Comparison of ENCODE assay signal across 8 mouse cellular contexts in genomic region chr17:35234903-35235302, GRCm38 (mm10). TPM values are rescaled to one million over a fixed set of nuclear protein-coding genes. Genes with fewer than 3 reads are reported as not detected.
DNase-seq lines count a peak whose midpoint lies in the region; ATAC-seq lines count a peak whose summit lies in the region.

No protein-coding gene starts in this region.

- H3K27ac ChIP-seq in forebrain, embryonic 11.5 days (ENCODE audit: low read depth, low read length), result peak overlapping the region; percentile 91
- H3K27ac ChIP-seq in intestine, embryonic 15.5 days, result peak overlapping the region; percentile 98
- peak overlapping the region; percentile 97 for H3K27ac ChIP-seq in lung, embryonic 15.5 days

- 9% methylated on average over 24 of the region's 31 CpGs for WGBS in forebrain, embryonic 11.5 days
- 7% methylated on average over 31 of the region's 31 CpGs for WGBS in intestine, embryonic 15.5 days
- 2% methylated on average over 31 of the region's 31 CpGs for WGBS in lung, embryonic 15.5 days

- H3K4me1 ChIP-seq in forebrain, embryonic 11.5 days (replicated peaks; ENCODE audit: control insufficient read depth, insufficient read depth, low read length), result peaks cover 2% of the 10 kb centered on the region; the same call in 1 of the 2 replicates
- H3K4me1 ChIP-seq in intestine, embryonic 15.5 days (replicated peaks), result peaks cover 26% of the 10 kb centered on the region
- peaks cover 35% of the 10 kb centered on the region for H3K4me1 ChIP-seq in lung, embryonic 15.5 days

- H3K27me3 ChIP-seq in forebrain, embryonic 11.5 days (ENCODE audit: control insufficient read depth, insufficient read depth, low read length), result no peaks in the 10 kb centered on the region
- no peaks in the 10 kb centered on the region for H3K27me3 ChIP-seq in intestine, embryonic 15.5 days (replicated peaks)
- no peaks in the 10 kb centered on the region for H3K27me3 ChIP-seq in lung, embryonic 15.5 days

- peak overlapping the region; percentile 93 for H3K9ac ChIP-seq in forebrain, embryonic 11.5 days (ENCODE audit: low read length)
- H3K9ac ChIP-seq in intestine, embryonic 15.5 days, result peak overlapping the region; percentile 86
- peak overlapping the region; percentile 85 for H3K9ac ChIP-seq in lung, embryonic 15.5 days

- H3K4me3 ChIP-seq in forebrain, embryonic 11.5 days (ENCODE audit: low read depth, low read length), result peak overlapping the region; percentile 55
- peak overlapping the region; percentile 57 for H3K4me3 ChIP-seq in intestine, embryonic 15.5 days (replicated peaks)
- peak overlapping the region; percentile 66 for H3K4me3 ChIP-seq in lung, embryonic 15.5 days

- peak; percentile 54 for DNase-seq in cerebellum, adult 11 months
- no peak for DNase-seq in cerebellum, postnatal 4 days (ENCODE audit: low spot score in 2 of 2)
- peak; percentile 55 for DNase-seq in ZHBTc4 (ENCODE audit: low read depth, low spot score)
- DNase-seq in forebrain, embryonic 11.5 days (ENCODE audit: low spot score), result peak; percentile 80
- peak; percentile 59 to 67 for DNase-seq in spleen, postnatal 10 days (ENCODE audit: low spot score in 2 of 2)
- DNase-seq in layer of hippocampus, postnatal 25 days (ENCODE audit: extremely low spot score in 1 of 2, low spot score in 1 of 2), result no peak

- H3K9me3 ChIP-seq in forebrain, embryonic 11.5 days (ENCODE audit: control insufficient read depth, low read length), result no peaks in the 10 kb centered on the region
- no peaks in the 10 kb centered on the region for H3K9me3 ChIP-seq in intestine, embryonic 15.5 days
- no peaks in the 10 kb centered on the region for H3K9me3 ChIP-seq in lung, embryonic 15.5 days

- 0 out of 2 replicates have a peak, but pooled peaks have one; percentile 13 for ATAC-seq in forebrain, embryonic 11.5 days (replicated peaks; ENCODE audit: low FRiP score)
- peak; percentile 21 for ATAC-seq in intestine, embryonic 15.5 days
- ATAC-seq in lung, embryonic 15.5 days (ENCODE audit: borderline replicate concordance, extremely low read depth, low FRiP score, low TSS enrichment), result peak; percentile 7; the same call in 1 of the 2 replicates

- H3K4me2 ChIP-seq in forebrain, embryonic 11.5 days (ENCODE audit: low read depth, low read length, severe bottlenecking), result peak overlapping the region; percentile 82
- peak overlapping the region; percentile 88 for H3K4me2 ChIP-seq in intestine, embryonic 15.5 days (replicated peaks)
- peak overlapping the region; percentile 88 for H3K4me2 ChIP-seq in lung, embryonic 15.5 days

- no peaks in the 10 kb centered on the region; the same call in 1 of the 2 replicates for H3K36me3 ChIP-seq in forebrain, embryonic 11.5 days (ENCODE audit: control insufficient read depth, insufficient read depth, low read length)
- H3K36me3 ChIP-seq in intestine, embryonic 15.5 days, result peaks cover 7% of the 10 kb centered on the region; the same call in 1 of the 2 replicates
- H3K36me3 ChIP-seq in lung, embryonic 15.5 days, result peaks cover 16% of the 10 kb centered on the region

RNA-seq across cellular contexts. Expression of gene Nfkbil1, which starts 0.7 kb away (rescaled TPM):
- 4.3 and 5.5 TPM in 2 replicates for polyA plus RNA-seq in forebrain, embryonic 11.5 days (2014; fragmentation: Nextera tagmentation; extraction: Ambion mirVana)
- polyA plus RNA-seq in intestine, embryonic 15.5 days (2015; fragmentation: Nextera tagmentation; extraction: Ambion mirVana), result 9.9 and 11.0 TPM in 2 replicates
- 13.2 and 13.4 TPM in 2 replicates for polyA plus RNA-seq in lung, embryonic 15.5 days (2015; fragmentation: Nextera tagmentation; extraction: Ambion mirVana)
- 10 to 100 TPM; 13.7 to 14.8 TPM for total RNA-seq in layer of hippocampus, postnatal 25 days (2021)

RNA-seq across cellular contexts. Expression of gene Atp6v1g2, which starts 1.4 kb away (rescaled TPM):
- 12.1 and 14.2 TPM in 2 replicates for polyA plus RNA-seq in forebrain, embryonic 11.5 days (2014; fragmentation: Nextera tagmentation; extraction: Ambion mirVana)
- polyA plus RNA-seq in intestine, embryonic 15.5 days (2015; fragmentation: Nextera tagmentation; extraction: Ambion mirVana), result 4.1 and 4.3 TPM in 2 replicates
- 3.4 and 4.3 TPM in 2 replicates for polyA plus RNA-seq in lung, embryonic 15.5 days (2015; fragmentation: Nextera tagmentation; extraction: Ambion mirVana)
- total RNA-seq in layer of hippocampus, postnatal 25 days (2021), result 100 to 1,000 TPM; 607 to 639 TPM

RNA-seq across cellular contexts. Expression of gene Ddx39b, which starts 6.6 kb away (rescaled TPM):
- polyA plus RNA-seq in forebrain, embryonic 11.5 days (2014; fragmentation: Nextera tagmentation; extraction: Ambion mirVana), result 717 and 756 TPM in 2 replicates
- polyA plus RNA-seq in intestine, embryonic 15.5 days (2015; fragmentation: Nextera tagmentation; extraction: Ambion mirVana), result 382 and 388 TPM in 2 replicates
- 512 and 523 TPM in 2 replicates for polyA plus RNA-seq in lung, embryonic 15.5 days (2015; fragmentation: Nextera tagmentation; extraction: Ambion mirVana)
- total RNA-seq in layer of hippocampus, postnatal 25 days (2021), result 100 to 1,000 TPM; 213 to 229 TPM

RNA-seq across cellular contexts. Expression of gene Gm16181, which starts 14.3 kb away (rescaled TPM):
- 0.85 TPM in 1 of 2 replicates, not detected in the other for polyA plus RNA-seq in forebrain, embryonic 11.5 days (2014; fragmentation: Nextera tagmentation; extraction: Ambion mirVana)
- 0.59 and 0.81 TPM in 2 replicates for polyA plus RNA-seq in intestine, embryonic 15.5 days (2015; fragmentation: Nextera tagmentation; extraction: Ambion mirVana)
- polyA plus RNA-seq in lung, embryonic 15.5 days (2015; fragmentation: Nextera tagmentation; extraction: Ambion mirVana), result 0.70 and 0.75 TPM in 2 replicates
- not detected for total RNA-seq in layer of hippocampus, postnatal 25 days (2021)

RNA-seq across cellular contexts. Expression of gene H2-D1, which starts 27.6 kb away (rescaled TPM):
- 45.8 and 51.2 TPM in 2 replicates for polyA plus RNA-seq in forebrain, embryonic 11.5 days (2014; fragmentation: Nextera tagmentation; extraction: Ambion mirVana)
- 148 and 190 TPM in 2 replicates for polyA plus RNA-seq in intestine, embryonic 15.5 days (2015; fragmentation: Nextera tagmentation; extraction: Ambion mirVana)
- 114 and 138 TPM in 2 replicates for polyA plus RNA-seq in lung, embryonic 15.5 days (2015; fragmentation: Nextera tagmentation; extraction: Ambion mirVana)
- 10 to 100 TPM; 14.6 to 15.9 TPM for total RNA-seq in layer of hippocampus, postnatal 25 days (2021)

Comparison
In these comparisons a context has a peak if more than half of its experiments do, and no peak if none do; other contexts are left out.
1. DNase-seq: peak in cerebellum, adult 11 months (single experiment), ZHBTc4 (single experiment), forebrain, embryonic 11.5 days (single experiment) and spleen, postnatal 10 days (2 of 2); none in cerebellum, postnatal 4 days (0 of 2) and layer of hippocampus, postnatal 25 days (0 of 2).
2. Peak in every context shown above with its lines, with median percentiles within 50 percentile points of each other: ATAC-seq, H3K27ac ChIP-seq, H3K4me2 ChIP-seq, H3K4me3 ChIP-seq and H3K9ac ChIP-seq.